ENCODE assay signal across 18 mouse cellular contexts in the genomic region with DNA sequence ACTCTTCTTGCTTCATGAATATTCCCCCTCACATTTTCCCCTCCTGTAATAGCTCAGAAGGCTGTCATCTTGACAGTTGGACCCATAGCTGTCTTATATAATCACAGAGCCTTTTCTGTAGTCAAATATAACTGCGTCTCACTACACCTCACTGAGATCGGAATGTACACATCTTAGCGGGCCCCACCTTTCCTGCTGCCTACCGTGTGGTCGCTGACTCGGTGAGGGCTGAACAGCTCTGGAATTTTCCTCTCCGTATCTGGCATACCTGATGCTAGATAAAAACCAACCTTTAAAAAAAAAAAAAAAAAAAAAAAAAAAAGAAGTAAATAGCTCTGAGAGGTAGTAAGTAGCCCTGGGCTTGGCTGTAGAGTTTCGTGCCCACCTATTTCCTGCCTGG.
DNase-seq lines count a peak whose midpoint lies in the region; ATAC-seq and TF ChIP-seq lines count a peak whose summit lies in the region.
"Had no signal": no experiment of that assay in that cellular context is flagged by ENCODE, and none has a peak within 500 bp of the region (broad histone marks: within the 10 kb centered on the region; RNA-seq: fewer than 3 reads in every experiment).

No protein-coding gene starts in this region.

- H3K4me3 ChIP-seq in left cerebral cortex, adult 2 months, result no peak overlapping the region
- H3K4me3 ChIP-seq: embryonic facial prominence, embryonic 12.5 days; hindbrain, embryonic 15.5 days; liver, embryonic 15.5 days had no signal

- intact Hi-C loops in left cerebral cortex, adult 2 months (cut with DNase I), result no loop called here
- intact Hi-C loops in left cerebral cortex, postnatal 14 days (cut with DNase I), result no loop called here

- H3K27ac ChIP-seq in left cerebral cortex, adult 2 months, result peak overlapping the region; percentile 76
- H3K27ac ChIP-seq: embryonic facial prominence, embryonic 12.5 days; hindbrain, embryonic 15.5 days; liver, embryonic 15.5 days had no signal

- DNase-seq in frontal cortex, postnatal 25 days (ENCODE audit: low spot score in 2 of 2), result no peak
- DNase-seq in left cerebral cortex, adult 2 months (ENCODE audit: extremely low spot score in 1 of 2, low spot score in 2 of 2), result no peak
- DNase-seq in left cerebral cortex, postnatal 14 days (ENCODE audit: low spot score in 2 of 2), result no peak
- peak; percentile 50 for DNase-seq in R1 (ENCODE audit: low read depth, low spot score)
- DNase-seq in lung, postnatal 4 days, result peak; percentile 17 to 69
- no peak for DNase-seq in heart, adult 8-10 months (ENCODE audit: low spot score)
- DNase-seq in layer of hippocampus, adult 18-20 months (ENCODE audit: low spot score in 2 of 2), result no peak
- DNase-seq: adrenal gland, postnatal 25 days; cerebellum, adult 8-10 months; forebrain, postnatal 0 days; heart, postnatal 10 days; spleen, adult 18-20 months; thymus, postnatal 36 days had no signal

- TF ChIP-seq CTCF in left cerebral cortex, adult 2 months (IDR thresholded peaks at IDR 0.05), result no peak

- peak; percentile 68 for ATAC-seq in frontal cortex, adult (ENCODE audit: low TSS enrichment)
- ATAC-seq: forebrain, postnatal 0 days; intestine, postnatal 0 days had no signal

Comparison
In these comparisons a context has a peak if more than half of its experiments do, and no peak if none do; other contexts are left out.
1. DNase-seq: peak in R1 (single experiment) and lung, postnatal 4 days (2 of 2); none in frontal cortex, postnatal 25 days (0 of 2), left cerebral cortex, adult 2 months (0 of 2), left cerebral cortex, postnatal 14 days (0 of 2), heart, adult 8-10 months (single experiment) and layer of hippocampus, adult 18-20 months (0 of 2).